Mouse (Mus musculus) liver, embryonic 12.5 days (tissue): ENCODE measurements around the gene Fndc10. TPM values are rescaled to one million over a fixed set of nuclear protein-coding genes. Genes with fewer than 3 reads are reported as not detected.
A peak's percentile ranks its signal among the peaks of the same experiment; 100 is the strongest.

Source experiments
- ATAC-seq: fragments of 200-750 bp; cut with Nextera tagmentation; 2 replicates; pipeline ENCODE4 v1.8.0; 2017; ENCODE audit warnings: moderate number of reproducible peaks, mild to moderate bottlenecking, moderate library complexity
- H3K27ac ChIP-seq: fragments of 300-500 bp; sonication (generic); 2 replicates; pipeline ENCODE4 v1.5.1; 2016; ENCODE audit warnings: mild to moderate bottlenecking
- H3K27me3 ChIP-seq: fragments of 300-500 bp; sonication (generic); replicated peaks from 2 replicates; pipeline ENCODE4 v1.6.1; 2016; ENCODE audit warnings: mild to moderate bottlenecking, moderate library complexity
- H3K36me3 ChIP-seq: fragments of 300-500 bp; sonication (generic); 2 replicates; pipeline ENCODE4 v1.6.1; 2016; ENCODE audit warnings: mild to moderate bottlenecking, moderate library complexity
- H3K4me1 ChIP-seq: fragments of 300-500 bp; sonication (generic); 2 replicates; pipeline ENCODE4 v1.6.1; 2016
- H3K4me2 ChIP-seq: fragments of 300-500 bp; sonication (generic); 2 replicates; pipeline ENCODE4 v1.6.1; 2016; ENCODE audit warnings: mild to moderate bottlenecking, moderate library complexity
- H3K4me3 ChIP-seq: fragments of 300-500 bp; sonication (generic); 2 replicates; pipeline ENCODE4 v1.5.1; 2016; ENCODE audit warnings: mild to moderate bottlenecking, moderate library complexity
- H3K9ac ChIP-seq: fragments of 300-500 bp; sonication (generic); 2 replicates; pipeline ENCODE4 v1.6.1; 2016; ENCODE audit warnings: mild to moderate bottlenecking, moderate library complexity
- H3K9me3 ChIP-seq: fragments of 300-500 bp; sonication (generic); replicated peaks from 2 replicates; pipeline ENCODE4 v1.6.1; 2016; ENCODE audit warnings: mild to moderate bottlenecking, moderate library complexity
- WGBS: fragments of 180-500 bp; shearing (Covaris S2); methylation state at CpG from one replicate; pipeline ENCODE4 v1.1.7; 2016; ENCODE audit not compliant: insufficient replicate concordance; 5-methylcytosine and 5-hydroxymethylcytosine counted together
- polyA plus RNA-seq: library from polyadenylated mRNA; unstranded; fragments of >200 nt; fragmentation: Nextera tagmentation; extraction: Ambion mirVana; gene quantifications from 2 replicates; pipeline ENCODE4 v1.2.1, GENCODE M21; 2016

Fndc10 gene
- polyA plus RNA-seq, 1 experiment from 2014 or later = 1.9 TPM

GRCm38 (mm10) chr4:155710521-155711252 lies 16.5 kb downstream of the Fndc10 start:
- Histone ChIP-seq H3K27ac (0 out of 2 replicates have a peak overlapping the region, but pooled peaks have one; percentile 2), H3K36me3 (peaks cover 33% of the 10 kb centered on the region)
- WGBS = 50% methylated on average over 6 of the region's 6 CpGs

DNA sequence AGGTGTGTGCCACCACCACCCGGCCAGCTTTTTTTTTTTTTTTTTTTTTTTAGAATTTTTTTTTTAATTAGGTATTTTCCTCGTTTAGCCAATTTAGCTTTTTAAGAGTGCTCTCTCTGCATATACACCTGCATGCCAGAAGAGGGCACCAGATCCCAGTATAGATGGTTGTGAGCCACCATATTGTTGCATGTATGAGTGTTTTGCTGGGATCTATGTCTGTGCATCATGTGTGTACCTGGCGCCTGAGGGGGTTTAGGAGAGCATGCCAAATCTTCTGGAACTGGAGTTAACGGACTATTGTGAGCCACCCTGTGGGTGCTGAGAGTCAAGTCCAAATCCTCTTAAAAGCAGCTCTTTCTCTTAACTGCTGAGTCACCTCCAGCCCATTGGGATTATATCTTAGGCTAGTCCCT lies 27.5 kb downstream of the Fndc10 start:
- Histone ChIP-seq H3K9me3 (no peaks in the 10 kb centered on the region), H3K4me2 (no peak overlapping the region), H3K27ac (no peak overlapping the region), H3K36me3 (peaks cover 52% of the 10 kb centered on the region), H3K4me3 (no peak overlapping the region), H3K4me1 (no peaks in the 10 kb centered on the region), H3K9ac (no peak overlapping the region), H3K27me3 (no peaks in the 10 kb centered on the region)
- 0 out of 2 replicates have a peak, but pooled peaks have one; percentile 36 for ATAC-seq
- WGBS = 43% methylated on average over 4 of the region's 4 CpGs

More at GRCm38 (mm10) chr4:155710521-155711252, 16.5 kb downstream of the Fndc10 start:
- H3K27me3 ChIP-seq = no peaks in the 10 kb centered on the region
- H3K4me3 ChIP-seq = no peak overlapping the region
- ATAC-seq = no peak
- H3K9me3 ChIP-seq = no peaks in the 10 kb centered on the region
- H3K9ac ChIP-seq = no peak overlapping the region
- H3K4me2 ChIP-seq = no peak overlapping the region
- peaks cover 54% of the 10 kb centered on the region for H3K4me1 ChIP-seq

- H3K27ac ChIP-seq = 0 out of 2 replicates have a peak overlapping the region, but pooled peaks have one; percentile 32
- no peaks in the 10 kb centered on the region for H3K27me3 ChIP-seq
- 0 out of 2 replicates have a peak, but pooled peaks cover 3% of the 10 kb centered on the region for H3K4me1 ChIP-seq
- H3K4me2 ChIP-seq = no peak overlapping the region
- ATAC-seq = no peak
- WGBS = 84% methylated on average over 2 of the region's 2 CpGs
- H3K36me3 ChIP-seq = peaks cover 71% of the 10 kb centered on the region
- H3K4me3 ChIP-seq = no peak overlapping the region
- H3K9me3 ChIP-seq = no peaks in the 10 kb centered on the region
- no peak overlapping the region for H3K9ac ChIP-seq
Observed at GRCm38 (mm10) chr4:155727993-155728392, 33.9 kb downstream of the Fndc10 start.

- Histone ChIP-seq H3K4me2 (peak overlapping the region; percentile 96), H3K9ac (no peak overlapping the region; the same call in 1 of the 2 replicates), H3K27ac (0 out of 2 replicates have a peak overlapping the region, but pooled peaks have one; percentile 70), H3K9me3 (no peaks in the 10 kb centered on the region), H3K36me3 (peaks cover 44% of the 10 kb centered on the region), H3K4me3 (0 out of 2 replicates have a peak overlapping the region, but pooled peaks have one; percentile 78), H3K4me1 (peaks cover 37% of the 10 kb centered on the region), H3K27me3 (no peaks in the 10 kb centered on the region)
- no peak for ATAC-seq
- WGBS = 87% methylated on average over 10 of the region's 10 CpGs
Observed at GRCm38 (mm10) chr4:155733267-155733666, 39.1 kb downstream of the Fndc10 start.

- Histone ChIP-seq H3K4me3 (peak within 1 kb of the TSS; percentile 78), H3K9ac (peak within 1 kb of the TSS; percentile 76), H3K27me3 (no peaks in the 10 kb centered on the region), H3K4me1 (peaks cover 40% of the 10 kb centered on the region), H3K36me3 (peaks cover 35% of the 10 kb centered on the region), H3K9me3 (no peaks in the 10 kb centered on the region), H3K27ac (peak within 1 kb of the TSS; percentile 70), H3K4me2 (peak within 1 kb of the TSS; percentile 96)
- 1% methylated on average over 35 of the region's 35 CpGs for WGBS
- peak; percentile 89 for ATAC-seq
Observed at GRCm38 (mm10) chr4:155734350-155734941, 40.3 kb downstream of the Fndc10 start, which contains the start of gene Tmem240. Tmem240 (plus strand) TSS chr4:155734800.

GRCm38 (mm10) chr4:155734951-155735702 lies 41.0 kb downstream of the Fndc10 start:
- H3K27ac ChIP-seq = peak overlapping the region; percentile 65
- WGBS = 1% methylated on average over 76 of the region's 79 CpGs
- H3K9ac ChIP-seq = peak overlapping the region; percentile 76
- peak overlapping the region; percentile 96 for H3K4me2 ChIP-seq
- H3K27me3 ChIP-seq = no peaks in the 10 kb centered on the region
- H3K36me3 ChIP-seq = peaks cover 41% of the 10 kb centered on the region
- ATAC-seq = peak; percentile 70
- peaks cover 40% of the 10 kb centered on the region for H3K4me1 ChIP-seq
- H3K9me3 ChIP-seq = no peaks in the 10 kb centered on the region
- peak overlapping the region; percentile 78 for H3K4me3 ChIP-seq

DNA sequence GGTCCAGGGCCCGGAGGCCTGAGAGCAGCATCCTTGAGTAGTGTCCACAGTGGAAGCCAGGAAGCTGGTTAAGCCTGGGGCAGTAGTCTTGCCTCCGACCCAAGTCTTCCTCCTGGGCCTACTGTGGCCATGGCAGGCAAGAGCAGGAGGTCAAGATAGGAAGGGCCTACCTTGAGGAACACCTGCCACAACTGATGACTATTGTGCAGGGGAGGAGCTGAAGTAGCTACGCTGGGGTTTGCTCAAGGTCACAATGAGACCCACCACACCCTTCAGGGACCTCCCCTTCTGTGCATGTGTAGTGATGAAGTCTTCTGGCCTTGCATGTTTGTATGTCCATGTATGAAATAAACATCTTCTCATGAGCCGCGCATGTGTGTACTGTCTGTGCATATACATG lies 41.6 kb downstream of the Fndc10 start:
- H3K4me3 ChIP-seq = peak overlapping the region; percentile 78
- no peaks in the 10 kb centered on the region for H3K27me3 ChIP-seq
- peak overlapping the region; percentile 96 for H3K4me2 ChIP-seq
- H3K36me3 ChIP-seq = peaks cover 42% of the 10 kb centered on the region
- peaks cover 40% of the 10 kb centered on the region for H3K4me1 ChIP-seq
- H3K9me3 ChIP-seq = no peaks in the 10 kb centered on the region
- no peak for ATAC-seq
- no peak overlapping the region for H3K27ac ChIP-seq
- WGBS = 78% methylated on average over 5 of the region's 5 CpGs
- H3K9ac ChIP-seq = peak overlapping the region; percentile 76

- Histone ChIP-seq H3K4me2 (no peak overlapping the region), H3K27ac (no peak overlapping the region), H3K4me1 (peaks cover 40% of the 10 kb centered on the region), H3K9me3 (no peaks in the 10 kb centered on the region), H3K27me3 (no peaks in the 10 kb centered on the region), H3K36me3 (peaks cover 42% of the 10 kb centered on the region), H3K9ac (no peak overlapping the region), H3K4me3 (no peak overlapping the region)
- ATAC-seq = no peak
- 83% methylated on average over 5 of the region's 5 CpGs for WGBS
Observed at GRCm38 (mm10) chr4:155736421-155736820, 42.3 kb downstream of the Fndc10 start.

GRCm38 (mm10) chr4:155738262-155738661 lies 44.1 kb downstream of the Fndc10 start:
- Histone ChIP-seq H3K9ac (no peak overlapping the region), H3K4me2 (no peak overlapping the region), H3K36me3 (peaks cover 42% of the 10 kb centered on the region), H3K4me1 (peaks cover 35% of the 10 kb centered on the region), H3K27me3 (no peaks in the 10 kb centered on the region), H3K27ac (no peak overlapping the region), H3K9me3 (no peaks in the 10 kb centered on the region), H3K4me3 (no peak overlapping the region)
- WGBS = 57% methylated on average over 8 of the region's 8 CpGs
- ATAC-seq = no peak

DNA sequence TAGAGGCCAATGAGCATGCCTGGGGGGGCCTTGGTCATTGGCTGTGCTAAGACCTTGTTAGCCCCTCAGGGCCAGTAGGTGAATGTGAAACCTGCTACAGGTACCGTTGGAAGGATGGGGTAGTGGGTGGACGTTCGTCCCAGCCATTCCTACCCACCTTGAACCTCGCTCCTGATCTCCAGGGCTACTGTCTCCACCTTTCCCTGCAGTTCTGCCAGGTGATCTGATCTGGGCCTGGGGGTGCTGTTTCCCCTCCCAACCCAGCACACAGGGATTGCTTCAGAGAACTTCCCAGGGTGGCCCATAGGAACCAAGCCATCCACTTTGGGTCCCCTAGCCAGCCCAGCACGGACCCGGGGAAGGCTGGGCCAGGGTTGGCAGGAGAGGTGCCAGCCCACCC lies 45.0 kb downstream of the Fndc10 start:
- Histone ChIP-seq H3K4me2 (no peak overlapping the region), H3K4me1 (peaks cover 26% of the 10 kb centered on the region), H3K9ac (no peak overlapping the region), H3K4me3 (no peak overlapping the region), H3K27me3 (no peaks in the 10 kb centered on the region), H3K36me3 (peaks cover 48% of the 10 kb centered on the region), H3K9me3 (no peaks in the 10 kb centered on the region), H3K27ac (no peak overlapping the region)
- ATAC-seq = no peak
- 79% methylated on average over 6 of the region's 6 CpGs for WGBS

GRCm38 (mm10) chr4:155739741-155740636 lies 45.8 kb downstream of the Fndc10 start:
- peaks cover 56% of the 10 kb centered on the region for H3K36me3 ChIP-seq
- no peak overlapping the region for H3K9ac ChIP-seq
- H3K9me3 ChIP-seq = no peaks in the 10 kb centered on the region
- ATAC-seq = no peak; the same call in 1 of the 2 replicates
- H3K27ac ChIP-seq = no peak overlapping the region
- H3K4me1 ChIP-seq = peaks cover 20% of the 10 kb centered on the region
- H3K4me3 ChIP-seq = no peak overlapping the region
- no peaks in the 10 kb centered on the region for H3K27me3 ChIP-seq
- H3K4me2 ChIP-seq = no peak overlapping the region
- 81% methylated on average over 37 of the region's 37 CpGs for WGBS
